Mouse (Mus musculus) cerebellum, postnatal 36 days (tissue): ENCODE data around the gene Timm8a2.

Experiments
- DNase-seq, 2 experiments: peaks; one replicate each; pipeline ENCODE4 v3.0.0; 2021 to 2022; ENCODE audit warnings: mixed read lengths in 2 of 2

Gene Timm8a2

DNA sequence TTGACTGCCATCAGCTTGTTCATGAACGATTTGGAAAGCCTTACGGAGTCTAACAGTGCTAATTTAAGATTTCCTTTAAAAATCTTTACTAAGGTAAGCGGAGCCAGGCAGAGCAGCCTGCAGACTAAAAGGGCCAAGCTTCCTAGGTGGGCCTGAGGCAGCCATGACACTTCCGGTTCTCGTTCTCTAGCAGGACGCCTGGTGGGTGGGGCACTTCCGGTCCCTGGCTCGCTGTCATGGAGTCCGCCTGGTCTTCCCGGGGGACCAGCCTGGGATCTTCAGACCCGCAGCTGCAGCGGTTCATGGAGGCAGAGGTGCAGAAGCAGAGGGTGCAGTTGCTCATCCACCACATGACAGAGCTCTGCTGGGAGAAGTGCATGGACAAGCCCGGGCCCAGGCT, at the start of gene Timm8a2:
TSS of gene Timm8a2 (plus strand) at position 224 of the 400 bp plus-strand sequence.
- DNase-seq = no peak

GRCm38 (mm10) chr14:121985477-121985876, 49.0 kb upstream of the Timm8a2 start:
- no peak for DNase-seq

- DNase-seq = no peak
Observed at GRCm38 (mm10) chr14:121986028-121986427, 48.4 kb upstream of the Timm8a2 start.

DNA sequence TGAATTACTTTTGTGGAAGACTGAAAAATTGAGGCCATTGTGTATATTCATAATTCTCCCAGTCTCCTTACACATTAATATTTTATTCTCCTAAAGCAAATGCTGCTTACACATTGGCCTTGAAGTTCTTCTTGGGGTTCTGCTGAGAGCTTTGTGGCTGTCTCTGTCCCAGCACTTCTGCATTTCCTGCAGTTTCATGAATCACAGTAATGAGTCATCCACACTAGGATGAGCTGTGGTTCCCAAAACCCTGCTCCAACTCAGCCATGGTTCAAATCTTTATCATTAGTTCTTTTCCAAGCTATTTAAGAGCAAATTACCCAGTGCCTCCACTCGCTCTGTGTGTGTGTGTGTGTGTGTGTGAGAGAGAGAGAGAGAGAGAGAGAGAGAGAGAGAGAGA, 47.2 kb upstream of the Timm8a2 start:
- no peak for DNase-seq

DNA sequence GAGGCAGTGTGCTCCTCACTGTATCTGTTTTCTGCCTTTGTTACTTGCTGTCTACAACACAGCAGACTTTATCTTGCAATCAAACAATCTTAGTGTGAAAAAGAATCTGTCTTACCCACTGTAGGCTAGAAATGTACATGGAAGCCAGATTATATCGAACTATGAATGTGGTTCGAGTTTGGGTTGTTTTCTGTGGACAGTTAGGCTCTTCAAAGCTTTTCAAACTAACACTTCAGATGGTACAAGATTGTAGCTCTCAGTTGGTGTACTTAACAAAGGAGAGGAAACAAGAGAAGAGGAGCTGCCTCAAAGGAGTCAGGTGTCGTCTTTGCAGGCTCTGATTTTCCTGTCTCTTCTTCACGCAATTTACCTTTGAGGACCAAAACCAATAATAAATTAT, 46.8 kb upstream of the Timm8a2 start:
- no peak for DNase-seq

GRCm38 (mm10) chr14:121989331-121989730, 45.1 kb upstream of the Timm8a2 start:
- no peak for DNase-seq

- DNase-seq = no peak
Observed at GRCm38 (mm10) chr14:121989869-121990268, 44.6 kb upstream of the Timm8a2 start.

GRCm38 (mm10) chr14:121990897-121991296, 43.6 kb upstream of the Timm8a2 start:
- DNase-seq = no peak

GRCm38 (mm10) chr14:121991921-121992320, 42.6 kb upstream of the Timm8a2 start:
- DNase-seq = no peak

GRCm38 (mm10) chr14:121992395-121993280, 41.8 kb upstream of the Timm8a2 start:
- no peak for DNase-seq

DNA sequence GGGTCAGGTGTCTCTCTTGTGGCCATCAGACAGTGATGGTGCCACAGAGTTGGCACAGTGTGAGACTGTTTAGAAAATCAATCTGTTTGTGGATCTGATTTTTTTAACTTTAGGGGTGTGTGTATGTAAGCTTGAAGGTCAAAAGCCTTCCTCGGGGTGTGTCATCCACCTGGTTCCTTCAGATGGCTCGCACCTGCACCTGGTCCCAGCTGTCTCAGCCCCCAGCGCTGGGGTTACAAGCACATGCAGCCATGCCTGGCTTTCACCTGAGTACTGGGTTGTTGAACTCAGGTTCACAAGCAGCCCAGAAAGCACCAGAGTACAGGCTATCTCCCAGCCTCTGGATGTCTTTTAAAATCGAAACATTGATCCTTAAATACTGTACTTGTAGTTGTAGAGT, 40.9 kb upstream of the Timm8a2 start:
- no peak for DNase-seq

GRCm38 (mm10) chr14:121994171-121994700, 40.2 kb upstream of the Timm8a2 start:
- DNase-seq = no peak

DNA sequence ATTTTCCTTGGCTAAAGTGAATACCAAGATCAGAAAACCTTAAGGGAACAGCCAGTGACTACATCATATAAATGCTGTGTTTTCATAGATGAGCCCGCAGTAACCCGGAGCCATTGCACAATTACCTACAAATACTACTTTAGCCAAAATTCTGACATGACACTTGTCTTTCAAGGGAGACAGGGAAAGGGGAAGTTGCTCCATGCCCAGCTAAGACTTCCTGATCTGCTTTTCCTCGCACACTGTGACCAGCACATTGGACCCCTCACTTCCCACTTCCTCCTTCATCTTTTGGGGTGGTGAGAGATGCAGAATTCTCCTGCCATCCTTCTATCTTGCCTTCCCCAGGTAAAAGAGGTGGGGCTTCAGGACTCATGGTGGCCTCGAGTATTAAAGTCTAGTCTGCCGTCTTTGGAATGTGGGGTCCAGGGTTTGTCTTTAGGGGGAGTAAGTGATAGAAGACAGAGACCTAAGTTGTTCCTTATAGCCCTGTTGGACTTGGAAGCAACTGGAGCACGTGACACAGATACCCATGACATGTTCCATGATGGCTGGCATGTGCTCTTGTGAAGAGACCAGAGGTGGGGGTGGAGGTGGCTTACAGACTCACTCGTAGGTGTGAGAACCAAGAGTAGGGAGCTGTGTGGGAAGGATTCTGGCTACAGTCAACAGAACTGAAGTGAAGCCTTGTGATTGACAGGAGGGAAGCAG, 39.5 kb upstream of the Timm8a2 start:
- DNase-seq = no peak

GRCm38 (mm10) chr14:121995557-121995870, 39.0 kb upstream of the Timm8a2 start:
- no peak for DNase-seq

DNA sequence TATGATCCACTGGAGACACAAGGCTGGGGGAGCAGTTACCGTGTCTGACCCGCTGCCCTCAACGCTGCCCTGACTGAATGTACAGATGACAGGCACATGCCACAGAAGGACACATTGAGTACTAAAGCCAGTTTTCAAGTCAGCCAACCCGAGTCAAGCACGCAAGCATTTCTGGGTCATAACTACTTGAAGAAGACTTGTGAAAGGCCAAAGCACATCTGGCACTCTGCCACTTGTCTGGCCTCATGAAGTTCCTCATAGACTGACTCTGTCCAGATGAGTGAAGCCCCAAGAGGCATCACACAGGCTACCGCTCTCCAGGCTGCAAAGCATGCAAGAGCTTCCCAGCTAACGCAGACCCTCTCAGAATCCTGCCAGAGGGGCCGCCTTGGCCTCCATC, 37.7 kb upstream of the Timm8a2 start:
- no peak for DNase-seq

- DNase-seq = no peak
Observed at GRCm38 (mm10) chr14:121999455-121999854, 35.0 kb upstream of the Timm8a2 start.

- no peak for DNase-seq
Observed at GRCm38 (mm10) chr14:122000346-122001105, 33.9 kb upstream of the Timm8a2 start.

DNA sequence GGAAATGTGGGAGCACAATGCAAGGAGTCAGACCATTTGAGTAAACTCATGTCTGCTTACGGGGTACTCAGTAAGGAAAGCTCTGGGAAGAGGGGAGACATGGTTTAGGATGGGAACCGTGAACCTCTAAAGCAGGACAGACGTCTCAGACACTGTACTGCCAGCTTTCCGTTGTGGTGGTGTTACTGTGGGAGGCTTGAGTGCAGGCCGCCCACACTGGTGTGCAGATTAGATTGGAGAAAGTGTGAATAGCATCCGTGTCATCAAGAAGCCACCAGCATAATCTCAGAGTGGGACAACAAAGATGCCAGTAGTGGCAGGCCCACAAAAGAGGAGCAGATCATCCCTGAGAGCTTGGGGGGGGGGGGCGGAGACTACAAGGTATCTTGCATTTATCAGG, 32.2 kb upstream of the Timm8a2 start:
- DNase-seq = no peak

GRCm38 (mm10) chr14:122003812-122004211, 30.7 kb upstream of the Timm8a2 start:
- no peak for DNase-seq

DNA sequence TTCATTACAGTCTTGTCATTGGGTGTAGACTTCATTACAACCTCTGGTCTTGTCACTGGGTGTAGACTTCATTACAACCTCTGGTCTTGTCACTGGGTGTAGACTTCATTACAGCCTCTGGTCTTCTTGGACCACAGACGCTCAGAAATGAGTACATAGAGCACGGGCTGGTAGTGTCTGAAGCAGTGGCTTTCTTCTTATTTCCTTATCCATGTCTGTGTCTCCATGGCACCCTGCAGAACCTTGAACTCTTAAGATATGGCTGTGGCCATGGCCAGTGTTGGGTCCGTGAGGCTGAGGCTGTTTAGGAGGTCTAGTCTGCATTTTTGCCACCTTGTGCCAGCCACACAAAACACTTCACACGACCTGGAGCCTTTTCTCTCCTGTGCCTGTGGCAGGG, 26.2 kb upstream of the Timm8a2 start:
- no peak for DNase-seq

GRCm38 (mm10) chr14:122009502-122009901, 25.0 kb upstream of the Timm8a2 start:
- DNase-seq = no peak

GRCm38 (mm10) chr14:122010301-122010700, 24.2 kb upstream of the Timm8a2 start:
- no peak for DNase-seq

DNA sequence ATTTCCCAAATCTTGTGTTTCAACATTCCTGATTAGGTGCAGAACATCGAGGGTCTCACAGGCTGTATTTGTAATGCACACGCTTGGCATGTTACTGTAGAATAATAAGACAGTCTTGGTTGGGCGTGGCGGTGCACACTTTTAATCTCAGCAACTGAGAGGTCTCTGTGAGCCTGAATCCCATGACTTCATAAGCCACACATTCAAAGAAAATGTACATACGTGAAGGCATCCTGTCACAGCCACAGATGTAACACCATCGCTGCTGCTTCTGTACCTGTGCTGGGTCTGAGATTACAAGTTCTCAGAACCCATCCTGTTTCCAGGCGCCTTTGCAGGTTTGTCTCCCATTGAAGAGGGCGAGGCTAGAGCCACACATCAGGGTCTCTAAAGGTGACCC, 22.7 kb upstream of the Timm8a2 start:
- DNase-seq = no peak
